Mouse (Mus musculus) MEL (cell line): ENCODE results near the gene Traip. TPM values are rescaled to one million over a fixed set of nuclear protein-coding genes. Genes with fewer than 3 reads are reported as not detected.

Experiments used
- DNase-seq: peaks from one replicate; pipeline ENCODE4 v3.0.0; 2011; ENCODE audit warnings: low read depth, low spot score
- H3K27ac ChIP-seq: 2 replicates; pipeline ENCODE4 v1.5.1; 2012; ENCODE audit warnings: low read depth, mild to moderate bottlenecking, control low read depth, low read length, moderate library complexity; ENCODE audit not compliant: control insufficient read depth
- H3K27me3 ChIP-seq, 2 experiments: fragments of 150-350 bp in 1 of 2; sonication (generic) in 1 of 2; 2 replicates each; pipeline ENCODE4 v1.6.1; 2012; ENCODE audit warnings: low read length in 2 of 2, mild to moderate bottlenecking in 2 of 2, improper control_type of control experiment in 1 of 2, moderate library complexity in 1 of 2; ENCODE audit not compliant: insufficient read depth in 2 of 2, control insufficient read depth in 1 of 2
- H3K36me3 ChIP-seq, 2 experiments: 2 replicates each; pipeline ENCODE4 v1.6.1; 2012 to 2014; ENCODE audit warnings: low read length in 2 of 2, improper control_type of control experiment in 1 of 2, inconsistent platforms in 1 of 2, mild to moderate bottlenecking in 1 of 2; ENCODE audit not compliant: insufficient read depth in 2 of 2, control insufficient read depth in 1 of 2
- H3K4me1 ChIP-seq, 2 experiments: fragments of 150-350 bp in 1 of 2; sonication (generic) in 1 of 2; 2 replicates each; pipeline ENCODE4 v1.6.1; 2012; ENCODE audit warnings: low read length in 2 of 2, improper control_type of control experiment in 1 of 2, mild to moderate bottlenecking in 1 of 2; ENCODE audit not compliant: insufficient read depth in 2 of 2, control insufficient read depth in 1 of 2
- H3K4me3 ChIP-seq, 2 experiments: fragments of 150-350 bp in 1 of 2; sonication (generic) in 1 of 2; 2 replicates each; pipeline ENCODE4 v1.5.1; 2012; ENCODE audit warnings: low read depth in 2 of 2, low read length in 2 of 2, mild to moderate bottlenecking in 2 of 2, moderate library complexity in 2 of 2, control low read depth in 1 of 2, improper control_type of control experiment in 1 of 2; ENCODE audit not compliant: control insufficient read depth in 1 of 2, insufficient read depth in 1 of 2
- H3K79me2 ChIP-seq: 2 replicates; pipeline ENCODE4 v1.6.1; 2012; ENCODE audit warnings: mild to moderate bottlenecking, low read length, moderate library complexity; ENCODE audit not compliant: control insufficient read depth, poor library complexity, insufficient read depth
- H3K9ac ChIP-seq: 2 replicates; pipeline ENCODE4 v1.6.1; 2012; ENCODE audit warnings: low read depth, mild to moderate bottlenecking, control low read depth, low read length, moderate library complexity; ENCODE audit not compliant: control insufficient read depth, poor library complexity, severe bottlenecking
- H3K9me3 ChIP-seq: fragments of 150-350 bp; sonication (generic); replicated peaks from 2 replicates; pipeline ENCODE4 v1.6.1; 2012; ENCODE audit warnings: mild to moderate bottlenecking, low read length, improper control_type of control experiment, moderate library complexity; ENCODE audit not compliant: insufficient read depth
- BHLHE40 ChIP-seq: IDR thresholded peaks from 2 replicates; pipeline ENCODE4 v1.6.1; 2012; ENCODE audit warnings: low read depth, mild to moderate bottlenecking, inconsistent platforms, low read length, improper control_type of control experiment, borderline replicate concordance
- CHD1 ChIP-seq: IDR thresholded peaks from 2 replicates; pipeline ENCODE4 v1.6.1; 2012; ENCODE audit warnings: low read depth, mild to moderate bottlenecking, inconsistent platforms, low read length, improper control_type of control experiment
- CHD2 ChIP-seq: IDR thresholded peaks from 2 replicates; pipeline ENCODE4 v1.6.1; 2011; ENCODE audit warnings: low read length, improper control_type of control experiment
- CTCF ChIP-seq, 3 experiments: IDR thresholded peaks in 2 of 3; conservative IDR thresholded peaks in 1 of 3; 2 replicates each; pipeline ENCODE4 v1.5.1; 2011 to 2012; ENCODE audit warnings: low read length in 3 of 3, low read depth in 2 of 3, mild to moderate bottlenecking in 2 of 3, improper control_type of control experiment in 1 of 3, inconsistent platforms in 1 of 3, mixed read lengths in 1 of 3, moderate library complexity in 1 of 3; ENCODE audit not compliant: control insufficient read depth in 1 of 3, insufficient read depth in 1 of 3, poor library complexity in 1 of 3, severe bottlenecking in 1 of 3
- EP300 ChIP-seq, 2 experiments: IDR thresholded peaks; 2 replicates each; pipeline ENCODE4 v1.6.1; 2011; ENCODE audit warnings: improper control_type of control experiment in 2 of 2, low read length in 2 of 2, low read depth in 1 of 2, mild to moderate bottlenecking in 1 of 2
- ETS1 ChIP-seq: IDR thresholded peaks from 2 replicates; pipeline ENCODE4 v1.6.1; 2012; ENCODE audit warnings: low read depth, mild to moderate bottlenecking, inconsistent platforms, low read length, improper control_type of control experiment, moderate library complexity
- GATA1 ChIP-seq: IDR thresholded peaks from 2 replicates; pipeline ENCODE4 v1.6.1; 2011; ENCODE audit warnings: low read depth, low read length, improper control_type of control experiment
- MAFK ChIP-seq: IDR thresholded peaks from 2 replicates; pipeline ENCODE4 v1.6.1; 2011; ENCODE audit warnings: low read depth, mild to moderate bottlenecking, low read length, improper control_type of control experiment, borderline replicate concordance
- MAX ChIP-seq: IDR thresholded peaks from 2 replicates; pipeline ENCODE4 v1.6.1; 2011; ENCODE audit warnings: low read length, improper control_type of control experiment
- MAZ ChIP-seq: IDR thresholded peaks from 2 replicates; pipeline ENCODE4 v1.6.1; 2012; ENCODE audit warnings: low read depth, mild to moderate bottlenecking, inconsistent platforms, low read length, improper control_type of control experiment
- MEF2A ChIP-seq: IDR thresholded peaks from 2 replicates; pipeline ENCODE4 v1.6.1; 2014; ENCODE audit warnings: low read depth, mild to moderate bottlenecking, inconsistent platforms, low read length, improper control_type of control experiment; ENCODE audit not compliant: poor library complexity, insufficient replicate concordance, severe bottlenecking; ENCODE audit errors: extremely low read depth
- MXI1 ChIP-seq: IDR thresholded peaks from 2 replicates; pipeline ENCODE4 v1.6.1; 2011; ENCODE audit warnings: mild to moderate bottlenecking, low read depth, low read length, improper control_type of control experiment
- MYC ChIP-seq: IDR thresholded peaks from 2 replicates; pipeline ENCODE4 v1.6.1; 2011; ENCODE audit warnings: low read depth, mild to moderate bottlenecking, low read length, improper control_type of control experiment, moderate library complexity
- NELFE ChIP-seq: IDR thresholded peaks from 2 replicates; pipeline ENCODE4 v1.6.1; 2011; ENCODE audit warnings: low read depth, low read length, improper control_type of control experiment
- NRF1 ChIP-seq: IDR thresholded peaks from 2 replicates; pipeline ENCODE4 v1.6.1; 2014; ENCODE audit warnings: low read depth, mild to moderate bottlenecking, inconsistent platforms, low read length, improper control_type of control experiment, moderate library complexity; ENCODE audit not compliant: poor library complexity, insufficient read depth, severe bottlenecking
- POLR2A ChIP-seq, 2 experiments: IDR thresholded peaks; 2 replicates each; pipeline ENCODE4 v1.6.1; 2011 to 2012; ENCODE audit warnings: low read length in 2 of 2, mild to moderate bottlenecking in 2 of 2, control low read depth in 1 of 2, improper control_type of control experiment in 1 of 2, low read depth in 1 of 2, moderate library complexity in 1 of 2; ENCODE audit not compliant: control insufficient read depth in 1 of 2, insufficient read depth in 1 of 2, poor library complexity in 1 of 2
- POLR2AphosphoS2 ChIP-seq: IDR thresholded peaks from 2 replicates; pipeline ENCODE4 v1.6.1; 2011; ENCODE audit warnings: low read length, improper control_type of control experiment
- POLR2AphosphoS5 ChIP-seq: IDR thresholded peaks from 2 replicates; pipeline ENCODE4 v1.6.1; 2012; ENCODE audit warnings: low read depth, borderline replicate concordance, mild to moderate bottlenecking, inconsistent platforms, low read length, moderate library complexity, mixed read lengths
- RAD21 ChIP-seq: IDR thresholded peaks from 2 replicates; pipeline ENCODE4 v1.6.1; 2011; ENCODE audit warnings: mild to moderate bottlenecking, low read depth, low read length, improper control_type of control experiment
- RCOR1 ChIP-seq: IDR thresholded peaks from 2 replicates; pipeline ENCODE4 v1.6.1; 2012; ENCODE audit warnings: low read depth, mild to moderate bottlenecking, inconsistent platforms, low read length, improper control_type of control experiment
- SIN3A ChIP-seq: IDR thresholded peaks from 2 replicates; pipeline ENCODE4 v1.6.1; 2012; ENCODE audit warnings: low read length, improper control_type of control experiment, inconsistent platforms
- TAL1 ChIP-seq: IDR thresholded peaks from 2 replicates; pipeline ENCODE4 v1.6.1; 2012; ENCODE audit warnings: mild to moderate bottlenecking, inconsistent platforms, low read length, moderate library complexity, mixed read lengths
- TBP ChIP-seq: IDR thresholded peaks from 2 replicates; pipeline ENCODE4 v1.8.0; 2011; ENCODE audit warnings: low read depth, low read length, improper control_type of control experiment
- UBTF ChIP-seq: IDR thresholded peaks from 2 replicates; pipeline ENCODE4 v1.6.1; 2012; ENCODE audit warnings: low read depth, mild to moderate bottlenecking, inconsistent platforms, low read length, improper control_type of control experiment, moderate library complexity, borderline replicate concordance; ENCODE audit not compliant: insufficient read depth
- USF1 ChIP-seq: IDR thresholded peaks from 2 replicates; pipeline ENCODE4 v1.6.1; 2014; ENCODE audit warnings: low read depth, mild to moderate bottlenecking, inconsistent platforms, low read length, improper control_type of control experiment, moderate library complexity
- USF2 ChIP-seq, 2 experiments: IDR thresholded peaks; 2 replicates each; pipeline ENCODE4 v1.6.1; 2011 to 2012; ENCODE audit warnings: improper control_type of control experiment in 2 of 2, low read length in 2 of 2, borderline replicate concordance in 1 of 2, inconsistent platforms in 1 of 2, low read depth in 1 of 2, mild to moderate bottlenecking in 1 of 2; ENCODE audit not compliant: insufficient read depth in 1 of 2
- ZC3H11A ChIP-seq: IDR thresholded peaks from 2 replicates; pipeline ENCODE4 v1.6.1; 2012; ENCODE audit warnings: low read depth, mild to moderate bottlenecking, inconsistent platforms, low read length, improper control_type of control experiment
- ZKSCAN1 ChIP-seq: IDR thresholded peaks from 2 replicates; pipeline ENCODE4 v1.6.1; 2012; ENCODE audit warnings: low read depth, mild to moderate bottlenecking, inconsistent platforms, low read length, improper control_type of control experiment, moderate library complexity
- ZNF384 ChIP-seq: IDR thresholded peaks from 2 replicates; pipeline ENCODE4 v1.6.1; 2012; ENCODE audit warnings: low read depth, mild to moderate bottlenecking, inconsistent platforms, low read length, improper control_type of control experiment
- polyA plus RNA-seq, 2 experiments: library from polyadenylated mRNA; stranded (reverse) in 1 of 2; unstranded in 1 of 2; fragments of >175 nt in 1 of 2; fragments of >200 nt in 1 of 2; gene quantifications; 2 replicates each; pipeline versions ENCODE4 v1.2.1 to v1.2.4; 2012; ENCODE audit warnings: low replicate concordance in 2 of 2, low read depth in 1 of 2; ENCODE audit not compliant: insufficient read length in 2 of 2, insufficient read depth in 1 of 2, missing spikeins in 1 of 2
- total RNA-seq: library from RNA; depleted of rRNA; stranded (reverse); fragments of 300-350 nt; gene quantifications from 2 replicates; pipeline ENCODE4 v1.2.3, GENCODE M21; 2012

Traip gene
- total and polyA plus RNA-seq, 3 experiments, result 43.6 to 65.2 TPM; not detected in 1

- TF ChIP-seq NRF1, result 0 out of 2 replicates have a peak, but pooled peaks have one; percentile 27
- TF ChIP-seq ETS1, result peak; percentile 99
- TF ChIP-seq MAFK, result peak; percentile 80; the same call in 1 of the 2 replicates
- TF ChIP-seq CHD1, result no peak
- peak; percentile 100 for TF ChIP-seq TAL1
- no peak for TF ChIP-seq ZC3H11A
- peak; percentile 83 for TF ChIP-seq RCOR1
- peak; percentile 98 for TF ChIP-seq MAZ
- TF ChIP-seq NELFE, result peak; percentile 40; the same call in 1 of the 2 replicates
- TF ChIP-seq MXI1, result peak; percentile 70
- TF ChIP-seq BHLHE40, result peak; percentile 62
- peak; percentile 96 for TF ChIP-seq GATA1
- peak; percentile 46 for TF ChIP-seq CHD2
- TF ChIP-seq USF2 (IDR thresholded peaks at IDR 0.05; ENCODE audit: borderline replicate concordance in 1 of 2, insufficient read depth in 1 of 2, low read depth in 1 of 2, low read length in 2 of 2), result no peak
- TF ChIP-seq ZNF384, result peak; percentile 32; the same call in 1 of the 2 replicates
Observed at GRCm38 (mm10) chr9:107982681-107983346, 32.9 kb downstream of the Traip start, which contains the start of gene Gm20661 (continued).

GRCm38 (mm10) chr9:107983421-107983890 lies 33.5 kb downstream of the Traip start:
- peak; percentile 82 for DNase-seq
- no peaks in the 10 kb centered on the region for H3K9me3 ChIP-seq
- H3K27me3 ChIP-seq, result no peaks in the 10 kb centered on the region
- H3K79me2 ChIP-seq, result peaks cover 33% of the 10 kb centered on the region
- TF ChIP-seq ZNF384, result no peak
- TF ChIP-seq POLR2A (IDR thresholded peaks at IDR 0.05; ENCODE audit: control insufficient read depth in 1 of 2, insufficient read depth in 1 of 2, low read depth in 1 of 2, low read length in 2 of 2, poor library complexity in 1 of 2), result 0 out of 4 replicates have a peak, but pooled peaks of 1 of the 2 experiments have one; percentile 2
- no peak for TF ChIP-seq POLR2AphosphoS2
- no peak for TF ChIP-seq CHD2
- peak; percentile 76; the same call in 1 of the 2 replicates for TF ChIP-seq BHLHE40
- TF ChIP-seq MEF2A, result peak; percentile 34; the same call in 1 of the 2 replicates
- TF ChIP-seq TBP, result no peak
- TF ChIP-seq CTCF (IDR thresholded peaks at IDR 0.05 in 2 of 3, conservative IDR thresholded peaks at IDR 0.05 in 1 of 3; ENCODE audit: control insufficient read depth in 1 of 3, insufficient read depth in 1 of 3, low read depth in 2 of 3, low read length in 3 of 3, poor library complexity in 1 of 3, severe bottlenecking in 1 of 3), result no peak
- TF ChIP-seq MXI1, result peak; percentile 17; the same call in 1 of the 2 replicates
- no peak for TF ChIP-seq POLR2AphosphoS5
- TF ChIP-seq SIN3A, result no peak
- no peak for TF ChIP-seq MYC
- TF ChIP-seq UBTF, result no peak
- peak; percentile 82 for TF ChIP-seq USF1
- no peak for TF ChIP-seq NRF1
- peak; percentile 17; the same call in 1 of the 2 replicates for TF ChIP-seq MAZ
- peak in 1 of 2 experiments; percentile 39; a peak in 2 of 4 replicates for TF ChIP-seq EP300 (IDR thresholded peaks at IDR 0.05; ENCODE audit: low read depth in 1 of 2, low read length in 2 of 2)
- TF ChIP-seq TAL1, result peak; percentile 21
- no peak for TF ChIP-seq ZKSCAN1
- peak; percentile 58; the same call in 1 of the 2 replicates for TF ChIP-seq ETS1
- TF ChIP-seq MAX, result no peak
- TF ChIP-seq NELFE, result peak; percentile 33; the same call in 1 of the 2 replicates
- TF ChIP-seq RAD21, result no peak
- peak overlapping the region; percentile 88 for H3K9ac ChIP-seq
- H3K27ac ChIP-seq, result peak overlapping the region; percentile 94
- peaks cover 4 to 46% of the 10 kb centered on the region in 2 experiments for H3K36me3 ChIP-seq
- H3K4me3 ChIP-seq, result peak overlapping the region; percentile 72 to 91
- peaks cover 33 to 50% of the 10 kb centered on the region in 2 experiments for H3K4me1 ChIP-seq
